Mouse (Mus musculus): ENCODE data around the gene Traf5. TPM values are rescaled to one million over a fixed set of nuclear protein-coding genes. Genes with fewer than 3 reads are reported as not detected.

Gene Traf5
- total RNA-seq (2014; rRNA removed) (2.0 and 4.3 TPM in 2 replicates), polyA plus RNA-seq (2015; fragmentation: Nextera tagmentation; extraction: Ambion mirVana) (1.2 and 1.5 TPM in 2 replicates)

GRCm38 (mm10) chr1:192091806-192092772, at the start of gene Traf5:
Traf5 (minus strand) TSS chr1:192092559.
- no peak within 1 kb of the TSS for H3K27ac ChIP-seq (ENCODE audit: low read depth, low read length)
- DNase-seq (peak; percentile 83), ATAC-seq (peak; percentile 96)
- H3K4me2 ChIP-seq (ENCODE audit: low read depth): peak within 1 kb of the TSS; percentile 93
- H3K9ac ChIP-seq: peak within 1 kb of the TSS; percentile 52
- no peaks in the 10 kb centered on the region for H3K27me3 ChIP-seq (ENCODE audit: insufficient read depth, low read length)
- peak; percentile 3; the same call in 1 of the 2 replicates for TF ChIP-seq CTCF (IDR thresholded peaks at IDR 0.05; ENCODE audit: low read depth)
- H3K4me3 ChIP-seq (ENCODE audit: low read depth, low read length): peak within 1 kb of the TSS; percentile 61
- no peaks in the 10 kb centered on the region for H3K9me3 ChIP-seq (ENCODE audit: low read length)
- no peaks in the 10 kb centered on the region for H3K4me1 ChIP-seq (ENCODE audit: insufficient read depth)
- H3K36me3 ChIP-seq (ENCODE audit: insufficient read depth): no peaks in the 10 kb centered on the region
- WGBS: 4% methylated on average over 63 of the region's 63 CpGs

- Histone ChIP-seq H3K36me3 (ENCODE audit: insufficient read depth) (no peaks in the 10 kb centered on the region), H3K27me3 (ENCODE audit: insufficient read depth, low read length) (no peaks in the 10 kb centered on the region), H3K9me3 (ENCODE audit: low read length) (no peaks in the 10 kb centered on the region), H3K4me2 (ENCODE audit: low read depth) (no peak overlapping the region), H3K4me1 (ENCODE audit: insufficient read depth) (peaks cover 7% of the 10 kb centered on the region), H3K9ac (no peak overlapping the region), H3K4me3 (ENCODE audit: low read depth, low read length) (no peak overlapping the region), H3K27ac (ENCODE audit: low read depth, low read length) (no peak overlapping the region)
- no peak for ATAC-seq
- TF ChIP-seq CTCF (IDR thresholded peaks at IDR 0.05; ENCODE audit: low read depth): no peak
- no peak for DNase-seq
- 99% methylated on average over 2 of the region's 2 CpGs for WGBS
These were observed 48.0 kb upstream of the Traf5 start for GRCm38 (mm10) chr1:192140313-192140712.

GRCm38 (mm10) chr1:192137926-192138910, 45.9 kb upstream of the Traf5 start, which contains the start of gene Rcor3:
Rcor3 (minus strand) TSS chr1:192138062.
- no peaks in the 10 kb centered on the region for H3K27me3 ChIP-seq (ENCODE audit: insufficient read depth, low read length)
- no peaks in the 10 kb centered on the region for H3K9me3 ChIP-seq (ENCODE audit: low read length)
- H3K4me2 ChIP-seq (ENCODE audit: low read depth): peak within 1 kb of the TSS; percentile 96
- ATAC-seq (peak; percentile 83), DNase-seq (peak; percentile 85)
- under 1% methylated on average over 51 of the region's 88 CpGs for WGBS
- H3K9ac ChIP-seq: peak within 1 kb of the TSS; percentile 97
- peaks cover 7% of the 10 kb centered on the region for H3K4me1 ChIP-seq (ENCODE audit: insufficient read depth)
- no peaks in the 10 kb centered on the region for H3K36me3 ChIP-seq (ENCODE audit: insufficient read depth)
- peak within 1 kb of the TSS; percentile 98 for H3K27ac ChIP-seq (ENCODE audit: low read depth, low read length)
- H3K4me3 ChIP-seq (ENCODE audit: low read depth, low read length): peak within 1 kb of the TSS; percentile 92
- TF ChIP-seq CTCF (IDR thresholded peaks at IDR 0.05; ENCODE audit: low read depth): peak; percentile 43

- 0% methylated on average over 37 of the region's 61 CpGs for WGBS
- peak overlapping the region; percentile 92 for H3K4me3 ChIP-seq (ENCODE audit: low read depth, low read length)
- peak overlapping the region; percentile 98 for H3K27ac ChIP-seq (ENCODE audit: low read depth, low read length)
- no peaks in the 10 kb centered on the region for H3K36me3 ChIP-seq (ENCODE audit: insufficient read depth)
- peak; percentile 30 for ATAC-seq
- no peak for TF ChIP-seq CTCF (IDR thresholded peaks at IDR 0.05; ENCODE audit: low read depth)
- no peak for DNase-seq
- no peaks in the 10 kb centered on the region for H3K27me3 ChIP-seq (ENCODE audit: insufficient read depth, low read length)
- peaks cover 7% of the 10 kb centered on the region for H3K4me1 ChIP-seq (ENCODE audit: insufficient read depth)
- H3K9ac ChIP-seq: peak overlapping the region; percentile 97
- no peaks in the 10 kb centered on the region for H3K9me3 ChIP-seq (ENCODE audit: low read length)
- peak overlapping the region; percentile 96 for H3K4me2 ChIP-seq (ENCODE audit: low read depth)
These were observed 45.0 kb upstream of the Traf5 start for GRCm38 (mm10) chr1:192137291-192137925.

- Histone ChIP-seq H3K9ac (peak overlapping the region; percentile 97), H3K4me3 (ENCODE audit: low read depth, low read length) (peak overlapping the region; percentile 92), H3K27me3 (ENCODE audit: insufficient read depth, low read length) (no peaks in the 10 kb centered on the region), H3K27ac (ENCODE audit: low read depth, low read length) (peak overlapping the region; percentile 98), H3K4me2 (ENCODE audit: low read depth) (peak overlapping the region; percentile 96), H3K9me3 (ENCODE audit: low read length) (no peaks in the 10 kb centered on the region), H3K36me3 (ENCODE audit: insufficient read depth) (no peaks in the 10 kb centered on the region), H3K4me1 (ENCODE audit: insufficient read depth) (peaks cover 7% of the 10 kb centered on the region)
- TF ChIP-seq CTCF (IDR thresholded peaks at IDR 0.05; ENCODE audit: low read depth): peak; percentile 22; the same call in 1 of the 2 replicates
- DNase-seq (peak; percentile 87), ATAC-seq (peak; percentile 88)
- WGBS: 4% methylated on average over 55 of the region's 55 CpGs
These were observed 44.4 kb upstream of the Traf5 start for GRCm38 (mm10) chr1:192136561-192137290.

Data from forebrain, postnatal 0 days (tissue).